Mouse (Mus musculus): Measurements from ENCODE around the gene Hmgb1. TPM values are rescaled to one million over a fixed set of nuclear protein-coding genes. Genes with fewer than 3 reads are reported as not detected.

Gene Hmgb1
- polyA plus RNA-seq, 1 experiment from 2014 or later, result 1,827 TPM

DNA sequence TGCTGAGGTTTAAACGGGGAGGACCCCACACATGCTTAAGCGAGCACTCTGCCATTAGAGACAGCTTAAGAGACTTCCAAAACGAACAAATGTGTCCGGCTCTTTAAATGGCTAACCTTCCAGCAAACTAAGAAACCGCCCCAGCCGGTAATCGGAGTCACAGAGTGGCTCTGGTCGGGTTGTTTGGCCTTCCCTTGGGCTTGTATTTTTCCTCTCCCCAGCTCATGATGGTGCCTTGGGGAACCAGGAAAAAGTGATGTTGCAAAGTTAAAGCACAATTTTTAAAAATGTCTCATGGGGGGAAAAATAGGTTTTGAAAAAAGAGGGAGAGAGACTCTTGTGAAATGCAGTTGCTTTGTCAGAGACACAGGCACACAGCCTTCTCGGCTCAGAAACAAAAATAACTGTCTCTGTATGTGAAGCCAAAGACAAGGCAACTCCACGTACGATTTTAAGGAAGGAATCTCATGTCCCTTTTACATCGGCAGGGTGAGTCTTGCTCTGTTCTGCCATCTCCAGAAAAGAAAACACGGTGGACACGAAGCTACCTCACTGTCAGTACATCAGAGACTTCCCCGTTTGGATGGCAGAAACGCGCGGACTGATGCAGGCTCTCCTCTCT lies 164.1 kb downstream of the Hmgb1 start:
- H3K27me3 ChIP-seq, result no peaks in the 10 kb centered on the region
- no peak overlapping the region for H3K9ac ChIP-seq
- H3K27ac ChIP-seq, result no peak overlapping the region
- no peaks in the 10 kb centered on the region; the same call in 1 of the 2 replicates for H3K4me1 ChIP-seq
- no peak overlapping the region for H3K4me3 ChIP-seq
- no peaks in the 10 kb centered on the region for H3K36me3 ChIP-seq (ENCODE audit: poor library complexity, severe bottlenecking)
- 57% methylated on average over 18 of the region's 18 CpGs for WGBS
- no peak for ATAC-seq
- H3K9me3 ChIP-seq (replicated peaks), result no peaks in the 10 kb centered on the region
- H3K4me2 ChIP-seq, result 0 out of 2 replicates have a peak overlapping the region, but pooled peaks have one; percentile 6

GRCm38 (mm10) chr5:149017666-149018415 lies 166.4 kb downstream of the Hmgb1 start:
- Histone ChIP-seq H3K4me2 (no peak overlapping the region), H3K9me3 (replicated peaks) (no peaks in the 10 kb centered on the region), H3K27ac (no peak overlapping the region), H3K4me3 (no peak overlapping the region), H3K36me3 (ENCODE audit: poor library complexity, severe bottlenecking) (no peaks in the 10 kb centered on the region), H3K4me1 (peaks cover 8% of the 10 kb centered on the region), H3K9ac (no peak overlapping the region), H3K27me3 (peaks cover 4% of the 10 kb centered on the region; the same call in 1 of the 2 replicates)
- no peak for ATAC-seq
- WGBS, result 86% methylated on average over 3 of the region's 3 CpGs

DNA sequence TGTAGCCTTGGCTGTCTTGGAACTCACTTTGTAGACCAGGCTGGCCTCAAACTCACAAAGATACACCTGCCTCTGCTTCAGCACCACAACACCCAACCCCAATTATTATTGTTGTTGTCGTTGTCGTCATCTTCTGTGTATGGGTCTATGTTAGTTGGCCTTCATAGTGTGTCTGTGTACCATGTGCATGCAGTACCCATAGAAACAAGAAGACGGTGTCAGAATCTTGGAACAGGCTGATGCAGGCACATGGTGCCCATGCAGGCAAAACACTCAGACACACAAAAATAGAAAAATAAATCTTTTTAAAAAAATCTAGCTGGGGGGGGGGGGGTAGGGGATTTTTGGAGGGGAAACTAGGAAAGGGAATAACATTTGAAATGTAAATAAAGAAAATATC lies 167.1 kb downstream of the Hmgb1 start:
- Histone ChIP-seq H3K9ac (no peak overlapping the region), H3K9me3 (replicated peaks) (no peaks in the 10 kb centered on the region), H3K36me3 (ENCODE audit: poor library complexity, severe bottlenecking) (no peaks in the 10 kb centered on the region), H3K27me3 (peaks cover 4% of the 10 kb centered on the region; the same call in 1 of the 2 replicates), H3K27ac (no peak overlapping the region), H3K4me3 (no peak overlapping the region), H3K4me1 (peaks cover 8% of the 10 kb centered on the region), H3K4me2 (no peak overlapping the region)
- 90% methylated on average over 3 of the region's 3 CpGs for WGBS
- no peak for ATAC-seq

- WGBS, result 75% methylated on average over 5 of the region's 5 CpGs
- no peak overlapping the region for H3K27ac ChIP-seq
- H3K9ac ChIP-seq, result no peak overlapping the region
- no peak overlapping the region for H3K4me3 ChIP-seq
- no peak for ATAC-seq
- H3K36me3 ChIP-seq (ENCODE audit: poor library complexity, severe bottlenecking), result no peaks in the 10 kb centered on the region
- H3K27me3 ChIP-seq, result peaks cover 4% of the 10 kb centered on the region; the same call in 1 of the 2 replicates
- H3K9me3 ChIP-seq (replicated peaks), result no peaks in the 10 kb centered on the region
- peak overlapping the region; percentile 86 for H3K4me2 ChIP-seq
- peaks cover 8% of the 10 kb centered on the region for H3K4me1 ChIP-seq
These were observed 168.0 kb downstream of the Hmgb1 start for GRCm38 (mm10) chr5:149016261-149016660.

- H3K27ac ChIP-seq, result no peak overlapping the region
- H3K9me3 ChIP-seq (replicated peaks), result no peaks in the 10 kb centered on the region
- H3K27me3 ChIP-seq, result peaks cover 4% of the 10 kb centered on the region; the same call in 1 of the 2 replicates
- peak overlapping the region; percentile 49 for H3K4me3 ChIP-seq
- no peaks in the 10 kb centered on the region for H3K36me3 ChIP-seq (ENCODE audit: poor library complexity, severe bottlenecking)
- peak; percentile 67 for ATAC-seq
- 1% methylated on average over 35 of the region's 37 CpGs for WGBS
- H3K4me1 ChIP-seq, result peaks cover 8% of the 10 kb centered on the region
- peak overlapping the region; percentile 86 for H3K4me2 ChIP-seq
- peak overlapping the region; percentile 67 for H3K9ac ChIP-seq
These were observed 168.7 kb downstream of the Hmgb1 start for GRCm38 (mm10) chr5:149015335-149016201.

DNA sequence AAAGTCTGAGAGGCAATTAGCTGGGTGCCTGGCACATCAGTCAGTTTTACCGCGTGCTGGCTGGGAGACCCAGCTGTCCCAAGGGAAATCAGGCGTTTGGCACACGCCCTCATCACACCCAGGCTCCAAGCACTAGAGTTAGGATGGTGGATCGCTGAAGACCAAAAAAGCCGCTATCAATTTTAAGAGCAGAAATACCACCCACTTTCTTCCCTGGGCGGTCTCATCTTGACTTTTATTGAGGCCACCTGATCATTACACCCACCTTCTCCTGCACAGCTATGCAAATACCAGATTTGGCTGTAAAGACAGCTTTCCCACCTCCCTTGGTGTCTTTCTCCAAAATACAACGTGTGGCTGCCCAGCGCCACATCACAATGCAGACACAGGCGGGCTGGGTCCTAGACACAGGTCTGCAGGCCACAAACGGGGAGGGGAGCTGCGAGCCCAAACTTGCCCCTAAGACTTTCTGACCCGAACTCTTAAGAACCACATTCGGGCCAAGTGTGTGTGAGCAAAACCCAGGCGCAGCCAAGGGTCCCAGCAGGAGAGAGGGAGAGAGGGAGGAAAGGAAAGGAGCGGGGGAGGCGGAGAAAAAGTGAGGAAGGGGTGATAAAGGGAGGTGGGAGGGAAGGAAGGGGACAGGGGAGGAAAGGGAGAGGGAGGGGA lies 169.6 kb downstream of the Hmgb1 start:
- Histone ChIP-seq H3K4me3 (peak overlapping the region; percentile 49), H3K9ac (no peak overlapping the region), H3K4me2 (peak overlapping the region; percentile 86), H3K27me3 (peaks cover 4% of the 10 kb centered on the region; the same call in 1 of the 2 replicates), H3K4me1 (peaks cover 8% of the 10 kb centered on the region), H3K27ac (no peak overlapping the region), H3K36me3 (ENCODE audit: poor library complexity, severe bottlenecking) (no peaks in the 10 kb centered on the region), H3K9me3 (replicated peaks) (no peaks in the 10 kb centered on the region)
- ATAC-seq, result peak; percentile 26; the same call in 1 of the 2 replicates
- 10% methylated on average over 17 of the region's 17 CpGs for WGBS

- H3K27me3 ChIP-seq, result peaks cover 4% of the 10 kb centered on the region; the same call in 1 of the 2 replicates
- no peak overlapping the region for H3K27ac ChIP-seq
- H3K4me1 ChIP-seq, result peaks cover 8% of the 10 kb centered on the region
- H3K9ac ChIP-seq, result no peak overlapping the region
- 73% methylated on average over 7 of the region's 7 CpGs for WGBS
- H3K36me3 ChIP-seq (ENCODE audit: poor library complexity, severe bottlenecking), result no peaks in the 10 kb centered on the region
- no peak overlapping the region for H3K4me2 ChIP-seq
- no peaks in the 10 kb centered on the region for H3K9me3 ChIP-seq (replicated peaks)
- no peak for ATAC-seq
- no peak overlapping the region for H3K4me3 ChIP-seq
These were observed 170.3 kb downstream of the Hmgb1 start for GRCm38 (mm10) chr5:149013817-149014508.

DNA sequence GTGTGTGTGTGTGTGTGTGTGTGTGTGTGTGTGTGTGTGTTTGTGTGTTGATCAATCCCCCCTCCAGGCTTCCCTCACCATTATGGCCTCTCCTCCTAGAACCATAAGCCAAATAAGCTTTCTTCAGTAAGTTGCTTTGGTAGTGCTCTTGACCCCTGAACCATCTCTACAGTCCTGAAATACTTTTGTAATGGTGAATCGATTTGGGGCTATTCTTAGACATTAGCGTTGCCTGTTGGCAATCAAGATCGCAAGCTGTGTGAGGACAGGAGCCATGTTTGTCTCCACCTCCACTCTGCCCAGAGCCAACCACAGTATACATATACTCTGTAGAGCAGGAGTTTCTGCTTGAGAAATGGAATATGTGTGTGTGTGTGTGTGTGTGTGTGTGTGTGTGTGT lies 175.2 kb downstream of the Hmgb1 start:
- Histone ChIP-seq H3K9ac (no peak overlapping the region), H3K4me3 (no peak overlapping the region), H3K27me3 (no peaks in the 10 kb centered on the region), H3K27ac (no peak overlapping the region), H3K9me3 (replicated peaks) (no peaks in the 10 kb centered on the region), H3K4me1 (peaks cover 18% of the 10 kb centered on the region), H3K4me2 (no peak overlapping the region), H3K36me3 (ENCODE audit: poor library complexity, severe bottlenecking) (no peaks in the 10 kb centered on the region)
- 91% methylated on average over 3 of the region's 3 CpGs for WGBS
- no peak for ATAC-seq

- Histone ChIP-seq H3K27me3 (no peaks in the 10 kb centered on the region), H3K9ac (peak overlapping the region; percentile 52; the same call in 1 of the 2 replicates), H3K4me2 (peak overlapping the region; percentile 63), H3K36me3 (ENCODE audit: poor library complexity, severe bottlenecking) (no peaks in the 10 kb centered on the region), H3K4me1 (peaks cover 27% of the 10 kb centered on the region), H3K4me3 (no peak overlapping the region), H3K27ac (no peak overlapping the region), H3K9me3 (replicated peaks) (no peaks in the 10 kb centered on the region)
- ATAC-seq, result no peak
- WGBS, result 63% methylated on average over 5 of the region's 5 CpGs
These were observed 177.0 kb downstream of the Hmgb1 start for GRCm38 (mm10) chr5:149007295-149007646.

GRCm38 (mm10) chr5:149006362-149007294 lies 177.7 kb downstream of the Hmgb1 start:
- 7% methylated on average over 26 of the region's 26 CpGs for WGBS
- peak overlapping the region; percentile 55 for H3K27ac ChIP-seq

More at GRCm38 (mm10) chr5:149006362-149007294, 177.7 kb downstream of the Hmgb1 start:
- peak overlapping the region; percentile 56 for H3K9ac ChIP-seq
- H3K4me2 ChIP-seq, result peak overlapping the region; percentile 63
- H3K4me1 ChIP-seq, result peaks cover 27% of the 10 kb centered on the region
- H3K36me3 ChIP-seq (ENCODE audit: poor library complexity, severe bottlenecking), result no peaks in the 10 kb centered on the region
- H3K9me3 ChIP-seq (replicated peaks), result no peaks in the 10 kb centered on the region
- peak; percentile 92 for ATAC-seq
- peak overlapping the region; percentile 30 for H3K4me3 ChIP-seq
- H3K27me3 ChIP-seq, result no peaks in the 10 kb centered on the region
